Mouse (Mus musculus) R1 (cell line): Measurements from ENCODE around the gene Fas.

Experiments
- DNase-seq: peaks from one replicate; pipeline ENCODE4 v3.0.0-alpha.2; 2018; ENCODE audit warnings: low read depth, low spot score

Gene Fas

DNA sequence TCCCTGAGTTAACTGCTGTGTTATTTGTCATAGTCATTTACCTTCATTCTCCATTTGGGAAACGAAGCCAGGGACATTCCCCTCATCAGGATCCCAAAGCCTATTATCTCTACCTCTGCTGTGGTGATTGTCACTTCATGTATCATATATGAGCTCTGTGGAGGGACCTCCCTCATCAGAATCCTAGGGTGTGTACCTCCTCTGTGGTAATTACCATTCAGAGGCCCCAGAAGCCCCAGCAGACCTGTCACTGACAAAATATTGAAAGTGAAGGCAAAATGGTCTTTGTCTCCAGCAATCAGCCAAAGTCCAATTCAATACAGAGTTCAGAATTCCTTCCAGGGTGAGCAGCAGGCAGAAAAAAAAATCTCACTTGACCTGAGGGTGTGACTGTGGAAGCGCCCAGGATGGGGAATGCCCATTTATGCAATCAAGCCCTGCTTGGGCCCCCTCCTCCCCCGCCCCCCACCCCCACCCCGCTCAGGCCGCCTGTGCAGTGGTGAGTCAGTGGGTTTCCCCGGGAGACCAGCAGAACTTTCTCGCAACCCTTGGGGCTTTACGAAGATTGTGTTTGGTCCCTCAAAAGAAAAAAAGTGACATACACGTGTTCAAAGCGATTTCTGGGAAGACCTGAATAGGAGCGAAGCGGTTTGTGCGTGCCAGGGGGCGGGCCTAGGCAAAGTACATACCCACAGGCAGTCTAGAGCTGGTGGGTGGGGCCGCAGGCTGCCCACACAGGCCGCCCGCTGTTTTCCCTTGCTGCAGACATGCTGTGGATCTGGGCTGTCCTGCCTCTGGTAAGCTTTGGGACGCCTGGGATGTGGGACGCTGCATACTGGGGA, at the start of gene Fas:
Gene Fas, plus strand, starts transcription at position 719 of the 842 bp plus-strand sequence.
- DNase-seq = peak; percentile 31

DNA sequence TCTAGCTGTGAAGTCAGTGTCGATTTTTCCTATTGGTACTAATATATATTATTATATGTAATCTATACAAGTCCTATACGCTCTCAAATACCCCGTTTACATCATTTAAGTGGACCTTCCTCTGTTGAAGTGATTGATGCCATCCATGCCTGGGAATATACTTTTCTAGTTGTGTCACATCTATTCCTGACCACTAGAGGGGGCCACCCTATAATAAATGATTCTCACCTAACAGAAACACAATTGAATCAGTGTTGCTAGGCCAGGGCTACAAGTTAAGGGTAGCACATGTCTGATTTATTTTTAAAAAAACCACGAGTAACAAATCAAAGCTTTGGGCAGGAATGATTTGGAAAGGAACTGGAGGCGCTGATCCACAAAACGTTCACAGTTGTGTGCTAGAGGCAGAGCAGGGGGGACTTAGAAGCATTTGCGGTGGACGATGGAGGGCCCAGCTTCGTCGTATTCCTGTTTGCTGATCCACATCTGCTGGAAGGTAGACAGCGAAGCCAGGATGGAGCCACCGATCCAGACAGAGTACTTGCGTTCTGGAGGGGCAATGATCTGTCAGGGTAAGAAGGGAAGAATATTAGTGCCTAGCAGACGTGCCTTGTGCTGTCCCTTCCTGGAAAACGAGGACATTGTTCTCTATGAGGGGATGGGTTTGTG, 49.1 kb upstream of the Fas start:
- DNase-seq = peak; percentile 61

DNA sequence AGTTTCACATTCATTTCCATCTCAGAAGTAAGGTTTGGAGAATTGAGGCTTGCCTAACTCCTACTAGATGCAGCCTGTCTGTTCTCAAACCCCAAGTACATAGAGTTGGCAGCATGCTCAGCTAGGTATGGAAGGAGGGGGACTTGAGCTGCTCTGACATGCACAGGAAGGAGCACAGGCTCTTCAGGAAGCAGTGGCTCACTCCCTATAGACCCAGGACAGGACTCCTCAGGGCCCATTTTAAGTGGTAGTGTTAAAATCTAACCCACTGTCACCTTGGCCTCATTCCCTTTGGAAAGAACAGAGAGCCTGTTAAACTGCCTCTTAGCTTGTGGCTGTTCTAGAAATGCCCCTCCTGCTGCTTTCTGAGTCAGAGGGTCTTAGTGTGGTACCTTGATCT, 47.5 kb upstream of the Fas start:
- no peak for DNase-seq

DNA sequence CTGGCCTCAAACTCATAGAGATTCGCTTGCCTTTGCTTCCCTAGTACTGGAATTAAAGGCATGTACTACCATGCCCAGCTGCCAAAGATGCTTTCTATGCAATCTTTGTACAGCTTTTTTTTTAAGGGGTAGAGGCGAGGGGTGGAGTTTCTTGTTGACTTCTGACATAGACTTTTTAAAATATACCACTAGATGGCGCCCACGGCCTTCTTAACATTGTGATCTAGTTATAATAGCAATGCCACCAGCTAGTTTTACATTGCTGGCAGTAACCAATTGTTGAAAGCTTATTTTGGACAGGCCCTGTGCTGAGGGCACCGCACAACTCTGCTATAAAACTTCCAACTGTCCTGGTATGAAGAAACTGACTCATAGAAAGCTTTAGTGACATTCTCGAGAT, 46.4 kb upstream of the Fas start:
- peak; percentile 72 for DNase-seq

DNA sequence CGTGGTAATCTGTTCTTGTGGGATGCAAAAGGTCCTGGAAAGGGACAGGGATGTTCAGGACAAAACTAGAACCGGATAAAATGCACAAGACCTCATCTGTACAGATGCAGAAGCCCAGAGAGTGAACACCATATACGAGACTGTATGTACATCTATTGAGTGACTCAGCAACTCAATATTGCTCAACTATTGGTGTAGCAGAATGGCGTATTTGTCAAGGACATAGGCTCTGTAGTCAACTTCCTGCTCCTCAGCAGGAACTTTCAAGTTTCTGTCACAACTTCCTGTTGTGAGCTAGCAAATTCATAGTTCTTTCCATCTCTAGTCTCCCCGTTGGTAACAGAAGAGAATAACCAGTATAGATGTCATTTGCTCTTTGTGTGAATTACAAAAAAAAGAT, 41.9 kb upstream of the Fas start:
- DNase-seq = no peak

DNA sequence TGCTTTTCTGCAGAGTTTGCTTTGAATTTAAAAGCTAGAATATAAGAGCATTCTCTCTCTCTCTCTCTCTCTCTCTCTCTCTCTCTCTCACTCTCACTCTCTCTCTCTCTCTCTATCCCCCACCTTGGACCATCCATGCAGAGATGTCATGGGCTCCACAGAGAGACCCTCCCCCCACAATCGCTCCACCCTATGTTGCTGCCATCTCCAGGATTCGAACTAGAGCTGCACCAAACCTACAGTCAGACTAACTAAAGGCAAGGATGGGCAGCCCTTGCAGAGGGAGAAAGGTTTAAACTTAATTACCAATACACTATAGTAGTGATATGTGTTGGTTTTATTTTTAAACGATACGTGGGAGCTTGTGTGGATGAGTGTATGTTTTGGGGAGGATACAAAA, 39.8 kb upstream of the Fas start:
- no peak for DNase-seq

DNA sequence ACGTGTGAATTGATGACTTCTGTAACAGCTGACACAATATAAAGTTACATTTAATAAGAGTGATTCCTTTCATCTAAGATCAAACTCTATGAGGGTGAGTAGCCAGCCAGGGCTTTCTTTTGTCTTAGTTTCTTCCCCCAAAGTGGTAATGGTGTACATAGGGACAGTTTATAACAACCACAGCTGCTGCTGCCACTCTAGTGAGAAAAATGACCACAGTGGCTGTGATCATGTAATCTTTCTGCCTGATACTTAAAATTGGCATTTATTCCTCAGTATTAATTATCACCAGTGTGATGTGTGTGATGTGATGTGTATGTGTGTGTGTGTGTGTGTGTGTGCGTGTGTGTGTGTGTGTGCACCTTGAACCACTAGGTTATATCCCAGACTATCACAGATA, 38.6 kb upstream of the Fas start:
- no peak for DNase-seq

DNA sequence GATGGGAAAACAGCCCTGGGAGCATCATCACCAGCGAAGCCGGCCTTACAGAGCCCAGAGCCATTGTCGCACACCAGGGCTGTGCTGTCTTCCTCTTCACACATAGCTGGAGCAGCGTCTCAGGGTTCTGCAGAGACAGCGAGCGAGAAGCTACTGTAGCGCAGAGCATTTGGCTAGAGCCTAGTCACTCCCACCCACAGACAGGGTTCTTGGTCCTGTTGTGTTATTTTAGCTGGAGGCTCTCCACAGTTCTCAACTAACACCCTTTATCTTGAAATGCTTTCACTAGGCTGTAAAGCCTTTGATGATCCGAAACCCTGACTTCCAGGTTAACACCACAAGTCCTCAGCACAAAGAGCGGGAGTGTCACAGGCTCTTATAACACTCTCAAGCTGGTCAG, 38.0 kb upstream of the Fas start:
- DNase-seq = no peak

DNA sequence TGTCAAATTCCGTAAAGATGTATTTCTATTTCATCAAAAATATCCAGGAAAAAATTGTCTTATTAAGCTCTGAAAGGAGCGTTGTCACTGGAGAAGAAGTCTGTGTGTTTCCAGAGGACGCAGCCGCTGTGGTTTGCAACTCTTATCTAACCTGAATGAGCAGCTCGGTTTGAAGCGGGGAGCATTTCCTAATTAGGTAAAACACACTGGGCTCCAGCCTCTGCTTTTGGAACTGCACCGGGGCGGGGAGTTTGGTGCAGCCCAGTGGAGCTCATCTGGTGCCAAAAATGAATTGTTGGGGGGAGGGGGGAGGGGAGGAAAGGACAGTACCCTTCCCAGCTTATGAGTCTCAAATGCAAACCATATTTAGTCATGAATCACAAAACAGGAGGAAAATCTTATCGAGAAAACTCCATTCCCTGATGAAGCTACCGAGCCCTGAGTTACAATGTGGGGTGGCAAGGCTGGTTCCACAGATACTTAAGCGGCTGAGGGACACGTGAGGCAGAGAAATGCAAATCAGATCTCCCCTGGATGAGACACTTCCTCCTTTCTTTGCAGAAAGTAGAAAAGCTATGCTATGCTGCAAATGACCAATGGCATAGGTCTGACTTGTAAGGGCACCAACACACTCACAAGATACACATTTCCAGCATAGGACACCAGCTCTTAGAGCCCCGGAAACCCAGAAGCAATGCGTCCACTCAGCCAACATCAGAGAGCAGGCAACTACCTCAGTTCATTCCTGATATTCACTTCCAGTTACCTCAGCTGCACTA, 36.2 kb upstream of the Fas start:
- no peak for DNase-seq

DNA sequence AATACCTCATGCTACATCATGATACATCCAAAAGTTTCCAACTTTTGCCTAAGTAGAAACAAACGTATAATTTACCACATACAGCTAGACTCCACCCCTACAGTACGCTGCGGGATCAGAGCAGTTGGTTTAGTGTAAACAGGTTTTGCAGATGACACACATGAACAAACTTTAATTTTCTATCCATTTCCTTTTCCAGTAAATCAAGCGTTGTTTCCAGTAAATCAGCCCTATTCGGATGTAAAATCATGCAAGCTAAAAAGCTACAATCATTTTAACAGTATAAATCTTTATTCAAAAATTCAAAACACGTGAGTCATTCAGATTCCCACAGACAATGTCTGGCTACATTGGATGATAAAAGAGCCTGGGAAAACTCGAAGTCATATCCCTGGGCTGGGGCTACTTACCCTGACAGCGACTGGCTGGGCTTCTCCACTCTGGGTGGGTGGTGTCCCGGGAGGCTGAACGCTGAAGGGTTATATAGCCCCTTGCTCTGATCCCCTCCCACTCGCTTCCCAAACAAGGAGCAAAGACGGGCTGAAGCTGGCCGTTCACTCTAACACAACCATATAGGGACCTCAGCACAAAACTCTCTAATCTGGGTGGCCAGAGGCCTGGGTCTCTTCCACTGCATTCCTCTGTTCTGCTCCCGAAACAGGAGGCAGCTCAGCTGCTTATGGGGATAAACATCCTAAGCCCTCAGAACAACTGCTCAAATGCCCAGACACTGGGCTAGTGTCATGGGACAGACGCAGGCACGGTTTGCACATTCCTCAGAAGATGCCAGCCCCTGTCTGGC, 35.4 kb upstream of the Fas start, which contains the start of gene Acta2:
Gene Acta2, minus strand, starts transcription at position 711 of the 802 bp plus-strand sequence.
- DNase-seq = no peak

DNA sequence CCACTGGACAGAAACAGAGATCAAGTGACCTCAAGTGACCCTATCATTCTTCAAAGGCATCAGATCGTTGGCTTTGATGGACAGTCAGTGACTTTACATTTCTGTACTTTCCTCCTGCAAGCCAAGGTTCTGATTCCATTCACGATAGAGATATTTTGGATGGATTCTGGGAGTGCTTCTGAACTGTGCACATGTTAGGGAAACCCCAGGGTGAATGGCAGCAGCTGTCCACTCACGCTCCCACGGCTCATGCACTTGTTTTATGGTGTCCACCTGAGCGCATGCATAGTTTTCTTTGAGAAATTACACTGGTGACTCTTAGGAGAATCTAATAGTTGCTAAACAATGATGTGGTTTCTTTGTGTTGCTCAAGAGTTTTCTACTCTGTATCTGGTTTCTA, 34.3 kb upstream of the Fas start:
- no peak for DNase-seq

DNA sequence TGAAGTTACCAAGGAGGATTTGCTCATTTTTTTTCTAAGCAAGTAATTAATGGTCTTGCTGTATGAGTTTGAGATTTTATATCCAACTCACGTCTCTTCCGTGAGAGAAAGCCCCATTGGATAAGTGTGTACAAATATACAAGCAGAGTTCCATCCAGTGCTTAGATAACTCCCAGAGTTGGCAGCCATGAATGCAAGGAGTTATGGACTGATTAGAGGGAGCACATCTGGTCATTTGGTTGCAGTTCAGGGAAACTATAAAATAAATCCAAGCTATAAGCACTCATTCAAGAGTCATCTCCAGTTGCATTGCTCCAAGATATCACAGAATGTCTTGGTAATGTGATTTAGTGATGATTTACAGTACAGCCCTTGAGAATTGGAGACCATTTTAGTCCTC, 33.5 kb upstream of the Fas start:
- no peak for DNase-seq

DNA sequence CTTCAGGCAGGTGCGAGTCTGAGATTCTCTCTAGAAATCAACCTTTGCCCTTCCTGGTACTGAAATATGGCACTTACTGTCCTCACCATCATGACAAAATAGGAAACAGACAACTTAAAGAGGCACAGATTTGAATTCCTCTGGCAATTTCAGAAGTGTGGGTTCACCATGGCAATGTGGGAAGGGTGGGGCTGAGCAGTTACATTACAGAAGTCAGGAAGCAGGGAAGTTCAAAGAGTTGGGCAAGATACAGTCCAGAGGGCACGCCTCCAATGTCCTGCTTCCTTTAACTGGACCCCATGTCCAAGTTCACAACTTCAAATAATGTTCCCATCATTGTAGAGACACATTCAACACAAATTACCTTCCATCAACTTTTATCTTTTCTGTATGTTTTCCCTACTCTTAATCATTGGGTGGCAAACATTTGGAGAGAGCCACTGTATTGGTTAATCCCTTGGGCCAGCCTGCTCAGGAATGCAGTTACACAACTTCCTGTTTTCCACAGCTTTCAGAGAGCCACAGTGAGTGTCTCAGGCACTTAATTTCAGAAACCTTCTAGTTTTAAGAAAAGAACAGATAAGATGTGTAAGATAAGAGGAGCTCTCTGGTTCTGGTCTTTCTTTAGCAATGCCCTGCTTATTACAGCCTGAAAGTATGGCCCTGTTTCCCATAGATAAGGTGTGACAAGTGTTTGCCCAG, 28.0 kb upstream of the Fas start:
- no peak for DNase-seq

DNA sequence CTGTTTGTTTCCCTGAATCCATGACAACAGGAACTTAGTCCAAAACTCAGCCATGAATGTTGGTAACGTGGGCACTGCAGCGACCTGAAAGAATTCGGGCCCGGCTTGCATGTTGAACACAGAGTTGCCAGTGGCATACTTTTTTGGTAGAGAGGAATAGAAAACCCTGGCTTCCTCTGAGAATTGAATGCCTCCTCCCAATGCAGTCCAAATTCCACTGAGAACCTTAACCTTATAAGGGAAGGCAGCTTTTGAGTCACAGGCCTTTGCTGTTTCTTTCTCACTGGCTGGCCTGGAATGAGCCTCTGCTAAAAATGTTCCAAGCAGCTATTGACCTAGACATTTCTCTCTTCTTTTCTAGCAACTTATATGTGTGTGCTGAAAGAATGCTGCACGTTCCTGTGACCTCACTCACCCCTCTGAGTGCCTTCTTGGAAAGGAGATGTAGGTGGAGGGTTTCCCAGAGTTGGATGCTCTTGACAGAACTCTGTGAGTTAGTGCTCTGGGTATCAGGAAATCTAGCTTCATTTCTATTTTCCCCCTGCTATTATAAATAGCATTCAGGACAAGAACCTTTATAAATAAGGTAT, 24.8 kb upstream of the Fas start:
- DNase-seq = no peak

DNA sequence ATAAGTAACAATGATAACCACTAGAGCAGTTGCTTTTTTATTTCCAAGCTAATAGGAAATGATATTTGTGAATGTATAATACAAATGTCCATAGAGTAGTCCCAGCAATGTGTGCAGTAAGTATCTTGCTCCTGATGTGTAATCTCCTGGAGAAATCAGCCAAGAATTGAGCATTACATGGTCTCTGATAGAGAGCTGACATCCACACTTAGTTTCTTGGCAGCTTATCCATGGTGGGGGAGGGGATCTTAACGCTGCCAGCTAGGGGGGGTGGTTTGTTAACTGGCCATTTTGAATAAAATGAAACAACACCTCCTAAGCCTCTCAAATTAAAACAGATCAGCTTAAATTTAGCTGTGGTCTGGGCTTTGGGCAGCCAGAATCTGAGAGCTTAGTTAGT, 21.5 kb upstream of the Fas start:
- DNase-seq = no peak

DNA sequence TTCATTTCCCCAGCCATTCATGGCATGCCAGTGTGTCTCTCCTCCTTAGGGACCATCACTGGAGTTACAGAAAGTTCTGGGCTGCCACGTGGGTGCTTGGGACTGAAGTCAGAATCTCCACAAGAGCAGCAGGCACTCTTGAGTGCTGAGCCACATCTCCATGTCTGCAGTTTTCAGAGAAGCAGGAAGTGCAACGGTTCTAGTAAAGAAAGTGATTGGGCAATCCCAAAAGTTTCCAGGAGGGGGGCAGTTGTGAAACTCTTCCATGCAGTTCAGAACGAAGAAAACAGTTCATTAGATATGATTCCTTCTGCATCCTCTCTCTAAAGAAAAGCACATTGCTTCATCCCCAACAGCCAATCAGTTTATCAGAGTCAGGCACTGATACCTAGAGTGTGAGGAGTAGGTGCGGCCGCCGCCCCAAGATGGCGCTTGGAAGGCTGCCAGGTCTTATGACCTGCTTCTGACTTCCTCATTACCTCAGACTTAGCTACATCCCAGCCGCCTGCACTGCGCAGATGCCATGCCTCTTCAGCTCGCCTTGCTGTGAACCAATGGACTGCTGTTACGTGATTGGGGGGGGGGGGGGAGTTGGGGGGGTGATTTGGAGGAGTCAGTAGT, 20.2 kb upstream of the Fas start:
- peak; percentile 60 for DNase-seq

DNA sequence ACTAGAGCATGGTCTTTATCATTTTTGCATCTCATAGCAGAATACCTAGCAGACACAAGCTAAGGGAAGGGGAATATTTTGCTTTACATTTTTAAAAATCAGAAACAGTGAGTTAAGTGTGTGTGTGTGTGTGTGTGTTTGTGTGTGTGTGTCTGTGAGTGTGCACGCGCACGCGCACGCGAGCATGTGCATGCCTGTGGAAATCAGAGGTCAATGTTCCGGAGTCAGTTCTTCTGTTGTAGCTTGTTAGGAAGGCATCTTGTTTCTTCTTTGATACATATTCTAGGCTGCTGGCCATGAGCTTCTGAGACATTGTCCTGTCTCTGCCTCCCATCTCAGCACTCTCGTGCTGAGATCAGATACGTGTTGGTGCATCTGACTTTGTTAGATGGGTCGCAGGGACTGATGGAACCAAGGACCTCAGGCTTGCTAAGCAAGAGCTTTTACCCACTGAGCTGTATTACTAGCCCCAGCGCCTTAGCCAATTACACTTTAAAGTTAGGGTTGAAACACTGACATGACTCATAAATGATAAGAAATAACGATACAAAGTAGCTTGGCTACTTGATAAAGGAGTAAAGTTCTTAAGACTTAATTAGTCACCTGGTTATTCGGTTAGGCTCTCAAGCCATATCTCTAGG, 19.5 kb upstream of the Fas start:
- DNase-seq = no peak

DNA sequence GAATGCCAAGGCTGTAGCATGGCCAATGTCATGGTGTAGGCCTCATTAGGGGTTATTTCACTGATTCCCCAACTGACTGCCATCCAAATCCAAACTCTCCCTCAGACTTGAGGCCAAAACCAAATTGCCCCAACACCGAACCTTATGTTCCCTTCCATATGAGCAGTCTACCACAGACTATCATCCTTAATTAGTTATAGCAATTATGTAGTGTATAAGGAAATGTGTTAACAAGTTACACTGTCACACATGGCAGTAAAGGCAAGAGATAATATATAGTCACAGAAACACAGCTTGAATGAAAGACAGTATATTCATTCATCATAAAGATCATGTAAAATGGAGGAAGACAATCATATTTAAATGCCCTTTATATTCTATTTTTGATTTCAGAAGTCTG, 17.4 kb upstream of the Fas start:
- no peak for DNase-seq

DNA sequence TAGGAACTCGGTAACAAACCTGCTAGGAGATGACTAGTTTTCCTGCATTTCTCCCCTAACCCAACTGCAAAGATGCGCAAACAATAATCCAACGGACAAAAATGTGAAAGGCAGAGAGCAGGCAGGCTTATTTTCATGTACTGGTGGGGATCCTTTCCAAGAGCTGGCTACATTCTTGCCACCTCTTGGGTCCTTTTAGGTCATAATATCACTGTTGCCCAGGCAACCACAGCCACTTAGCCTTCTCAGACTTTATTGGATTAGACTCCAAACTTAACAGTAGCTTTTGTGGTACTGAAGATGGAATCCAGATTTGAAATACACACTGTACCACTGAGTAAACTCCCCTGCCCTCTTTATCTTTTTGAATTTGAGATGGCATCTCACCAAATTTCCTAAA, 12.4 kb upstream of the Fas start:
- DNase-seq = no peak

DNA sequence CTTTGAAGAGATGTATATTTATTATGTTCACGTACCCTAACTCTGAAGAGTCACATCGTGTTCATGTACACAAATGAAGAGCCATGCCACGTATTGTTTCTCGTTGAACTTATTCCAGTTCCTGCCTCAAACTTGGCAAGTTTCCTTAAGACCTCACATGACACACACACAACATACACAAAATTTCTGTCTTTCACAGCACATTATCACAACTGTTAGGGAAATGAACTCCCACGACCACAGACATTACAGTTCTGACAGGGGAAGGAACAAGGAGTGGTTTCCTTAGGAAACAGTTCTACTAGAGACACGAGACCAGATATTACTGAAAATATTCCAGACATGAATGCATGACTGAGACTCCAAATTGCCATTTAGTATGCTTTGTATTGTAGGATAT, 6.9 kb upstream of the Fas start:
- no peak for DNase-seq
